Mouse (Mus musculus) megakaryocyte progenitor cell, adult 5-6 weeks (primary cell): ENCODE data around the gene Erc1. TPM values are rescaled to one million over a fixed set of nuclear protein-coding genes. Genes with fewer than 3 reads are reported as not detected.

Experiments
- ATAC-seq: replicated peaks from 2 replicates; pipeline ENCODE4 v1.8.0; 2016; ENCODE audit warnings: mild to moderate bottlenecking, moderate TSS enrichment, inconsistent platforms; ENCODE audit not compliant: poor library complexity
- total RNA-seq, 2 experiments: library from RNA; stranded (forward) in 1 of 2; stranded (reverse) in 1 of 2; fragments of 157-497, 149-512 nt in 1 of 2; fragments of 200-1000 nt in 1 of 2; gene quantifications; 2 replicates each; pipeline versions ENCODE4 v1.2.3 to v1.2.4; 2015 to 2017

Erc1 gene
- total RNA-seq, 2 experiments from 2014 or later = 5.1 to 5.4 TPM

DNA sequence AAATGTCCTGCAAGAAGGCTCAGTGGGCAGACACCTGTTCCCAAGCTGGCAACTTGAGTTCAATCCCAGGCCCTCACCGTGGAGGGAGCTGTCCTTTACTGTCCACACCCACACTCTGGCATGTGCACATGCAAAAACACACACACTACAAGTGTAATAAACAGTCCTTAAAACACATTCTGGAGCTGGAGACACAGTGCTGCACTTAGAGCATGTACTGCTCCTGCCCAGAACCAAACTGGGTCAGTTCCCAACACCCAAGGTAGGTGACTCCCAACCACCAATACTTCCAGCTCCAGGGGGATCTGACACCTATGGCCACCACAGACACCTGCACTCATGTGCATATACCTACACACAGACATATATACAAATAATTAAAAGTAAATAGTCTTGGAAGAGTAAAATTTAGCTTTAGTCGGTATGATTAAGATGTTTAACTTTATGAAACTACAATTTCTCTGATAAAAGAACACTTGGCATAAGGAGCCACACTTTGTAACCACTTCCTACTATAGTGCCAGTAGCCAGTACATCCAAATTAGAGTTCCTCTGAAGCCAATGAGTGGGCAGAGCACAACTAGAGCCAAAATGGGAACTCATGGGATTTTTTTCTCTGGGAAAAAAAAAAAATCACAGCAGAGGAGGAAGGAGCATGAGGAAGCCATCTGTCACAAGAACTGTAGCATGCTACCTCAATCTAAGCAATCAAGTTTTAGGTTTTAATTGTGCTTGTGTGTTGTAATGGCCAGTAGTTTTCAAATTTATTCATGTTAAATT is 39.1 kb downstream of the Erc1 start:
- no peak for ATAC-seq

DNA sequence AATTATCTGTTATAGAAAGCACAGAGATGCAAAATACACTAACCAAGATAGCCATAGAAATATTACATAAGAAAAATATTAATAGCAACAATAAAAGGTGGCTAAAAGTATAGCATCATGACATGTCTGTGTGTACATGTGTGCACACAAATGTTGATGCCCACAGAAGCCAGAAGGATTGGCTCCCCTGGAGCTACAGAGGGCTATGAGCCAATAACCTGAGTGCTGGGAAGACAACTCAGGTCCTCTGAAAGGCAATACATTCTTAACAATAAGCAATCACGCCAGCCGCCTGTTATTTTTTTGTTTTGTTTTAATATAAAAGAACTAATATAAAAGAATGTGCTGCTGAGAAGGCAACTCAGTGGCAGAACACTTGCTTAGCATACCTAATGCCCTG is 44.7 kb downstream of the Erc1 start:
- no peak for ATAC-seq

DNA sequence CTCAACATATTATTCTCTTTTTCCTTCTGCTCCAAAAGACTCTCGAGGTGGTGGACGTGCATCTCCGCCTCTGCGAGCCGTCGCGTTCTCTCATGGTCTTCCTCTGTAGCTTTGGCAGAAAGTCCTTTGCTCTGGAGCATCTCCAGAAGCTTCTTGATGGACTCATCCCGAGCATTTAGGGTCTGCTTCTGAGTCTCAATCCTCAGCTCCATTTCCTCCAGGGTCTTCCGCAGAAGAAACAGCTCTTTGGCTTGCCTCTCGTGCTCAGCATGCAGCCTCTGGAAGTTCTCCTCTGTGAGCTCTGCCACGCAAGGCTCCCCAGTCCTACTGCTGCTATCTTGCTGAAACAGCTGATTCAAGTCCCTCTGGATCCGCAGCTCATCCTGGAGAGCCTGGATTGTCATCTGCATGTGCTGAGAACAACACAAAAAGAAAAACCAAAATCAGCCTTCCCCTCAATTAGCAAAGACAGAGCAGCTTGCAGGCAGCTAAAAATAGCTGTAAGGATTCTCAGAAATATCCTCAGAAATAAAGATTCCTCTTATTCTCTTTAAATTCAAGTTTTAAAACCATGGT is 51.0 kb downstream of the Erc1 start:
- no peak for ATAC-seq

DNA sequence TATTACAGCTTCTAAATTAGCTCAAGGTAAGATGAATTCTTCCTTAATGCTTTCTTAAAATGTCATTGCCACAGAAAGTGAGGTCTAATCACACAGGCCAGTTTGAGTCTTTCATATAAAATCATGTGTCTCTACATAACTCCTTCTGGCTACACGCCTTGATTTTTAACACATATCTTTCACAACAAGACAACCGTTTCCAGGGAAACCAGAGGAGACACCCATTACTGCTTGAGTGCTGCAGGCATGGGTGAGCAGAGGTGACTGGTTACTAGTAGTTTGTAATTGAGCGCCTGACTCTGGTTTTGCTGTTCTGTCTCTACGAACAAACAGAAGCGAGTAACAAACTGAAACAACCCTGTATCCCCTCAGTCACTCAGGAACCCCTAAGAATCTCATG is 51.7 kb downstream of the Erc1 start:
- ATAC-seq = no peak

DNA sequence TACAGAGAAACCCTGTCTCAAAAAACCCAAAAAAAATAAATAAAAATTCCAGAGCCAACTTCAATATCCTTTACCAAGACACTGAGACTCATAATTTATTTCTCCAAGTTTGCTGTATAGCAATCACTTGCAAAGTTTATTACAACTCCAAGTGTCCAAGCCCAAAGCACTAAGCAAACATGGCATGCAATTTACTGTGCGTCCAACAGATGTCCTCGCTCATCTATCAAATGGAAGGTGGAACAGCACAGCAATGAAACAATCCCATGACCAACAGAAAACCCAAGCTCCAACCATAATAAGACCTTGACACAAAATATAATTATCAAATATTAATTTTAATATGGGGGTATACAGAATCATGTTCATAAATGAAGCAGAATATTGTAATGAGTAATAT is 55.4 kb downstream of the Erc1 start:
- peak; percentile 95 for ATAC-seq

DNA sequence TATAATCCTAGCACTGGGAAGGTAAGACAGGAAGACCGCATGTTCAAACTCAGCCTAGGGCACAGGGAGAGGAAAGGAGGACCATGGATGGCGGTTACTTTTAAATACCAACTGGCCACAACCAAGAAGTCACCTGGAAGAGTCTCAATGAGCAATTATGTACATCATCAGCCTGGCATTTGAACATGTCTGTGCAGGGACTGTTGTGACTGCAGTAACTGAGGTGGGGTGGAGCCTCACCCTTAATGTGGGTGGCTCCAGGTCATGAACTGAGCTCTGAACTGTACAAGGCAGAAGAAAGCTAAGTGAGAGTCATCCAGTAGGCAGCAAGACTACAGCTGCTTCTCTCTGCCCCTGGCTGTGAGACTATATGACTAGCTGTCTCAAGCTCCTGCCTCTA is 65.6 kb downstream of the Erc1 start:
- ATAC-seq = no peak

DNA sequence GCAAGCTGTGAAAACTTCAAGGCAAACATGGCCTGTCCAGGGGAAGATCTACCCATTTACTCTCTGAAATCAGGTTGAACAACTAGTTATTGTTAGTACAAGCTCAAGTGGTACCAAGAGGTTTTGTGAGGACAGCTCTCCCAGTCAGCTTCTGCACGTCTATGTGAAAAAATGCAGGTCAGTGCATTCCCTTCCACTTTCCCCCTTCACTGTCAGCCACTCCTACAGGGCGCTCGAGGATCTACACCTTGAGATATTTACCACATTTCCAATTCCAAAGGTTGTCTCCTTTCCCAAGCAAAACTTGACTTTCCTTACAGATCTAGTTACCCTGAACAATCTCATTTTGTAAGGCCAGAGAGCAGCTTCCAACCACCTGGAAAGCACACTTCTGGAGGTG is 66.9 kb downstream of the Erc1 start:
- no peak for ATAC-seq

DNA sequence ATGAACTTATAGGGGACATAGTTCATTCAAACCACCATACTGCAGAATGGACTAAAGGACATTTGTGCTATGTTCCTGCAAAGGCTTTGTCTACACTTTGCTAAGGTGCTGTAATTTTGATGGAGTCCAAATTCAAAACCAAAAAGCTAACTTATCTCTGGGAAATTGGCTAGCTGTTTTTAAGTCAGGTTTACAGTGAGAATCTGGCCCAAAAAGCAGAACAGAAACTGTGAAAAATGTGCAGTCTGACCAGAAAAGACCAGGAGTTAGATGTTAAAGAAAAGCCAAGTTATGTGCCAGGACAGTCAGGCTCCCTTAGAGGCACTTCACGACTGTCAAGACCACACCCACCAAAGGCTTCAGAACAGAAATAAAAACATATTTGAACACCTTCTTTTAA is 79.2 kb downstream of the Erc1 start:
- no peak for ATAC-seq

DNA sequence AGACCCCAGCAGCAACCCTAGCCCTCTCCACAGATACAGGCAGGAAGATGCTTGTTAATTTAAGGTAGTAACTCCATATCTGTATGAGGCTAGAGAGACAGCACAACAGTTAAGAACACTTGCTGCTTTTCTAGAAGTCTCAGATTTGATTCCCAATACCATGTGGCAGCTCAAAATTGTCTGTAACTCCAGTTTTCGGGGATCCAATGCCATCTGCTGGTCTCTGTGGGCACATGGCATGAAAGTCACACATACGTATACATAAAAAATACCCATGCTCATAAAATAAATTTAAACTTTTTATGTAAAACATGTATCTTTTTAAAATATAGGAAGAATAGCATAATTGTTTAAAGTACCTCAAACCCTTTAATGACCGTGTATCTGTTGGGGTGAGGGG is 83.6 kb downstream of the Erc1 start:
- ATAC-seq = no peak

DNA sequence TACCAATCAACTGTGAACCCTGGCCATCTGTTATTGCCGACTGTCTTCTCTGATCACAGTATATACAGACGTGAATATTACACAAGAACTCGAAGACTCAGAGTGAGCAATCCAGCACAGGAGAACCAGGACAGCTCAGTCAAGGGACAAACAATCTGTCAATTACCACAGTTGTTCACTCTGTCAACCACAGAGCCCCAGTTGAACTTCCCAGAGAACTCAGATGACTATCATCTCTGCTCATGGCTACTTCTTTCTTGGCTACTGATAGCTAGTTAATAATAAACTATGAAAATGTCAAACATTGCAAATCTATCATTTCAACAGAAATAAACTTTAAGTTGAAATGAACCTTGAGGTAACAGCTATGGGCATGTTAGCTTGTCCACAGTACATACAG is 88.1 kb downstream of the Erc1 start:
- no peak for ATAC-seq

DNA sequence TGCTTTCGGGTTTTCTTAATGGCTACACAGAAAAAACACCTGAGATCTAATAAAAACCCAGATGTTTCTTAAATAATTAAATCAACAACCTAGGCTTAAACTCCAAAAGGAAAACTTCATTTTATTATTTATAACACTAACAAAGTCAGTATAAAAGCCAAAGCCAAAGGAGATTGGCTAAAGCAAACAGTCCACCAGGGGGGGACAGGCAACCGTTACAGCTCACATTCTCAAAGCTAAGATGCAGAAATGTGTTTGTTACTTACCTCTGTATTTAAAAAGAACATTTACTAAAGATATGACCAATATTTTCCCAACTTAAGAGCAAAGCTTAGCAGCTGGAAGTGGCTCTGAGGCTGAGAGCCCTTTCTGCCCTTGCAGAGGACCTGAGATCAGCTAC is 89.5 kb downstream of the Erc1 start:
- ATAC-seq = no peak

DNA sequence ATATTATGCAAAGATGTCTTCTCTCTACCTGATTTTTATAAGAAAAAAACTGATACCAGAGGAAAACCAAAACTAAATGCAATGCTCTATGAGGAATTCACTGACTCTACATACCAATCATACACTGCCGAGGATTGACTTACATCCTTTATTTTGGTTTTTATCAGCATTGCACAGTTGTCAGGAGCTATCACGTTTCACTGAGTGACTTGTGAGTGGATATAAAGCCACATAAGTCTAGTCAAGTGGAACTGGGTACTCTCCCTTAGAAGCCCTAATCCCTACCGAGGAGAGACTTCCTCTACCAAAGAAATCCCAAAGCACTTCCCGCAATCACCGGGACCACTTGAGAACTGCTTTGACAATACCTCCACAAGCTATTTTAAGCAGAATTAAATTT is 90.2 kb downstream of the Erc1 start:
- no peak; the same call in 1 of the 2 replicates for ATAC-seq

DNA sequence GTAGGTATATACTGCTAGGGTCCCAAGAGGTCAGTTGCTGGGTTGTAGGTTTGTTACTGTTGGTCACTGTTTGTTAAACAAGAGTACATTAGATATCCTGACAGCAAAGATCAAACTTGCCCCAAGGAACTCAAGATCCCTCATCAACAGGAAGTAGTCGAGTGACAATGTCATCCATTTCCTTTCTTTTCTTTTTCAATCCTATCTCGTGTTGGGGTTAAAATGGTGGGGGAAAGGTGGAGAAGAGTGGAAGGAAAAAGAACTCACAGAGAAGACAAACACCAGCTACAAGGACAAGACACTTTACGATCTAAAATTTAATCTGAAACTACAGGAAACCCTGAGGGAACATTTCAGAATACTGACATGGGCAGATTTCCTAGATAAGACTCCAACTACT is 92.1 kb downstream of the Erc1 start:
- ATAC-seq = no peak

DNA sequence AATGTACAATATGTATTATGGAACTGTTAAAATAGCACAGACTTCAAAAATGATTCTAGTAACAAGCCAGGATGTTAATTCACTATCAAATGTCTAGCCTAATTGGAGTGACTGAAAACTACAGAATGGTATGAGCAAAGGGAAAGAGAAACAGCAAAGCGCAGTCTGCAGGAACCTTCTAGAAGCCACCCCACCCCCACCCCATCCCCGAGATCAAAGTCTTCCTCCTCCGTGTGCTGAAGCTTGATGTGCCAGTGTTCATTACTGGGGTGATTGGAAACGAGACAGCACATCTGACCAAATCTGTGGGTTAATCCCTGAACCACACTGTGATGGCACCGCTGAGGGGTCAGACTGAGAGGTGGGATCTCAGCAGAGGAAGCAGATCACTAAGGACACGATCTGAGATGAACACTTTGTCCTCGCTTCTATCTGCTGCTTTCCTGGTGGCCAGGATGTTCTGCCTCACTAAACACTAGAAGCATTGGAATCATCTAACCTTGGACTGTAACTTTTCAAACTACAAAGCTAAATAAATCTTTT is 98.8 kb downstream of the Erc1 start:
- ATAC-seq = no peak

DNA sequence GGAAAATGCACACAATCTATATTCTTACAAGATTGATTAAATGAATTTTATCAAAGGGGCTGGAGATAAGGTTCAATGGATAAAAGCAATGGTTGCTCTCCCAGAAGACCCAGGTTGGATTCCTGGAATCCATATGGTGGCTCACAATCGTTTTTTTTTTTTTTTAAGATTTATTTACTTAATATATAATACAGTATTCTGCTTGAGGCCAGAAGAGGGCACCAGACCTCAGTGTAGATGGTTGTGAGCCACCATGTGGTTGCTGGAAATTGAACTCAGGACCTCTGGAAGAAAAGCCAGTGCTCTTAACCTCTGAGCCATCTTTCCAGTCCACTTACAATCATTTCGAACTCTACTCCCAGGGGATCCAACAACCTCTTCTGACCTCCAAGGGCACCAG is 106.1 kb downstream of the Erc1 start:
- ATAC-seq = no peak

DNA sequence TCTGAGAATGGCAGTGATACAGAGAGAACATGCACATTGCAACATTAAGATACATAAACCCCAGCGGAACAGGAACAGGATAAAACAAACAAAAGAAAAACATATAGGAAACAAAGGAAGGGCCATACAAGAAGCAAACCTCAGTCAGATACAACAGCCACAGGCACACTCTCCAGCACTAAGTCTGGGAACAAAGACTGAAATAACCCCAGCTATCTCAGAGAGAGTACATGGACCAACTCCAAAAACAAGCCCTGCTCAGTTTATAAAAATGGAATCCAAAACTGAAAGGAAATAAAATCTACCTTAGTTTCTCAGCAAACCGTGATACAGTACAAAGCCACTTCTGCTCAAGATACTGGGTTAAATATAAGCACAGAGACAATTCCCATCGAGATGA is 107.4 kb downstream of the Erc1 start:
- no peak for ATAC-seq

DNA sequence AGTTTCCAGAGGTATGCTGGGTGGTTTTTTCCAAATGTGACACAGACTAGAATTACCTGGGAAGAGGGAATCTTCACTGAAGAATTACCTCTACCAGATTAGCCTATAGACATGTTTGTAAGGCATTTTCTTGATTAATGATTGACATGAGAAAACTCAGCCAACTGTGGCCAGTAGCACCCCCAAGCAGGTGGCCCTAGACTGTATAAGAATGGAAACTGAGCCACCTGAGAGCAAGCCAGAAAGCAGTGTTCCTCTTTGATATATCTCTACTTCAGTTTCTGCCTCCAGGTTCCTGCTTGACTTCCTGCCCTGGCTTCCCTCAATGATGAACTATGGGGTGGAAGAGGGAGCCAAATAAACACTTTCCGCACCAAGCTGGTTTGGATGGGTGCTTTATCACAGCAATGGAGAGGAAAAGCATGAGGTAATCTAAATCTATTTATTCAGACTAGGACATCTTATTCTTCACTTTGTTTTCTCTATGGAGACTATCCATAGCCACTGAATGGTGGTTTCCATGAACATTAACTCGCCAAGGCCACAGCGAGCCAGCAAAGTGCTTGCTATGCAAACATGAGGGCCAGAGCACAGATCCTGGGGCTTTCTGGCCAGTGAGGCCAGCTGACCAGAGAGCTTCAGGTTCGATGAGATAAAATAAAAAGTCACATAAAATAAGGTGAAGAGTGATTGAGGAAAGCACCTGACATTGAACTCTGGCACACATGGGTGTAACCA is 109.2 kb downstream of the Erc1 start:
- no peak for ATAC-seq

DNA sequence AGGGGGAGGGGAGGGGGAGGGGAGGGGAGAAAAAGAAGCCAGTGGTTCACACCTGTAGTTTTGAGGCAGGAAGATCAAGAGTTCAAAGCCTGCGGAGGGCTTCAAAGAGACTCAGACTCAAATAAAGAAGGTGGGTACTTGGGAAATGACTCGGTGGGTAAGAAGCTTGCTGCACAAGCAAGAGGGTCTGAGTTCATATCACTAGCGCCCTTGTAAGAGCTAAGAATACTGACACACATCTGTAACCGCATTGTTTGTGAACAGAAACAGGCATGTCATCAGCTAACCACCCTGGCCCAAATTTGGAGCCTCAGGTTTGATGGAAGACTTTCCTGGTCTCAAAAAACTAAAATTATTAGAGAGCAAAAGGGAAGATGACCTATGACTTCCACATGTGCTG is 110.3 kb downstream of the Erc1 start:
- ATAC-seq = no peak

DNA sequence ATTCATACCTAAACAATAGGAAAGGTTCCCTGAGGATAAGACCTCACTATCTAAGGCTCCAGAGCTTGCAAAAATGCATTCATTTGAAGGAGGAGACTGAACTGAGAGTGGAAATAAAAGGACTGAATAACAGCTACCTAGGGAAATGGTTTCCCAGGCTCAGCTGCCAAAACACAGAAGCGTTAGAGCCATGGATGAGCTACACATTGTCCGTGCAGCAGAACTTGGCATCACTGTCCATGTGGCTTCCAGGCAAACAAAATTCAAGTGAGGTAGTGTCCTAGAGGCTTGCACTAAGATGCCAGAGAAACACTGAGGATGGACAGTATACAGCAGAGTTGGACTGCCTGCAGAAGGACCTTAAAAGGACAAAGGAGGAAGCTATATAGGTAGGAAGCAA is 112.0 kb downstream of the Erc1 start:
- ATAC-seq = no peak

DNA sequence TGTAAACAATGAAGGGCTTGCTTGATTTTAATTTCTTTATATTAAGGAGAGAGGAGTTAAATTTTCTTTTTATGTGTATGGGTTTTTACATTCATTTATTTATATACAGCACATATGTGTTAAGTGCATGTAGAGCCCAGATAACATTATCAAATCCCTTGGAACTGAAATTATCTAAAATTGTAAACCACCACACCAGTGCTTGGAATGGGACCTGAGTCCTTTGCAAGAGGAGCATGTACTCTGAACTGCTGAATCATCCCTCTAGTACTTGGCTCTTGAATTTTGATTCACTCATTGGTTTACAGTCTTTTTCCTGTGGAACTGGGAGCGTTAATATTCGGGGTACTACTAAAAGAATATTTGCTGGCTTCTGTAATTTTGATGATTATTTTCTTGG is 116.8 kb downstream of the Erc1 start:
- ATAC-seq = peak; percentile 82

DNA sequence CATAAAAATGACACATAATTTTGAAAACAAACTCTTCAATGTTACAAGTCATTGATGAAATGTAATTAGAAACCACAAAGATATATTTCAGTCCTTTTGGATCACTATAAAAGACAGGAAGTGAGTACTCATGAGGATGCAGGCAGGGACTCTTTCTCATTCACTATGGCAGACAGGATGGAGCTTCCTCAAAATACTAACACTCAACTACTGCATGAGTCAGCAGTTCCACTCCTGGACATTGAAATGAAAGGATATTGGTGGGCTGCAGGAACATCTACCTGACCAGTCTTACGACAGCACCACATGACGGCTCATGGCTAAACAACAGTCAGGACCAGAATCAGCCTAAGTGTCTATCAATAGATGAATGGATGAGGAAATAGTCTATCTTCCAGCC is 132.7 kb downstream of the Erc1 start:
- ATAC-seq = peak; percentile 73

DNA sequence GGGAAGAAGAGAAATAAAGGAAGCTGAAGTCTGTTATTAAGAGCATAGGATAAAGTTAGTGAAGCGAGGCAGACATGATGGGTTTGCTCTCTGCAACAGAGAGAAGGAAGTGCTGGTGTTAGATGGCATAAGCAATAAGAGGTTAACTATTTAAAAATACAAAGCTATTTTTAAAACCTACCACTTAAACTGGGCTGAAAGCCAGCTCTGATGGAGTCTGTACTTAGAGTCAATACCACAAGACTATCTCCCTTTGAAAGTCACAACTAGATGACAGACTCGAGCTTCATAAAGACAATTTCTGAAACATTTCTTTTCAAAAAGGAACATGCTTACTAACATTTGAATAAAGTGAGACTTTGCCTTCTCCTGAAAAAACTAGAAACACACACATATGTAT is 134.0 kb downstream of the Erc1 start:
- ATAC-seq = peak; percentile 35; the same call in 1 of the 2 replicates
